Mouse (Mus musculus) kidney, postnatal 0 days (tissue): ENCODE results near the gene Gpam. TPM values are rescaled to one million over a fixed set of nuclear protein-coding genes. Genes with fewer than 3 reads are reported as not detected.

Experiments used
- ATAC-seq: fragments of 200-750 bp; cut with Nextera tagmentation; replicated peaks from 2 replicates; pipeline ENCODE4 v1.8.0; 2017; ENCODE audit warnings: low read depth, moderate number of reproducible peaks, moderate TSS enrichment, moderate library complexity; ENCODE audit not compliant: low FRiP score
- DNase-seq: peaks from one replicate; pipeline ENCODE4 v3.0.0-alpha.2; 2016; ENCODE audit warnings: low spot score
- H3K27ac ChIP-seq: fragments of 300-500 bp; sonication (generic); 2 replicates; pipeline ENCODE4 v1.5.1; 2014; ENCODE audit warnings: mild to moderate bottlenecking
- H3K27me3 ChIP-seq: fragments of 300-500 bp; sonication (generic); 2 replicates; pipeline ENCODE4 v1.6.1; 2014; ENCODE audit warnings: low read length, mixed read lengths; ENCODE audit not compliant: insufficient read depth
- H3K36me3 ChIP-seq: fragments of 300-500 bp; sonication (generic); 2 replicates; pipeline ENCODE4 v1.6.1; 2014; ENCODE audit warnings: low read length, mixed read lengths; ENCODE audit not compliant: insufficient read depth
- H3K4me1 ChIP-seq: fragments of 300-500 bp; sonication (generic); replicated peaks from 2 replicates; pipeline ENCODE4 v1.6.1; 2014; ENCODE audit warnings: antibody characterized with exemption, low read length, mixed read lengths; ENCODE audit not compliant: insufficient read depth
- H3K4me2 ChIP-seq: fragments of 300-500 bp; sonication (generic); 2 replicates; pipeline ENCODE4 v1.6.1; 2014; ENCODE audit warnings: mild to moderate bottlenecking, low read length, moderate library complexity, mixed read lengths
- H3K4me3 ChIP-seq: fragments of 300-500 bp; sonication (generic); replicated peaks from 2 replicates; pipeline ENCODE4 v1.5.1; 2014; ENCODE audit warnings: low read depth, low read length
- H3K9ac ChIP-seq: fragments of 300-500 bp; sonication (generic); 2 replicates; pipeline ENCODE4 v1.6.1; 2014; ENCODE audit warnings: low read depth, low read length
- H3K9me3 ChIP-seq: fragments of 300-500 bp; sonication (generic); replicated peaks from 2 replicates; pipeline ENCODE4 v1.6.1; 2016; ENCODE audit warnings: low read length, inconsistent platforms, mixed read lengths
- CTCF ChIP-seq: IDR thresholded peaks from 2 replicates; pipeline ENCODE4 v1.5.1; 2016; ENCODE audit warnings: antibody characterized with exemption, low read depth, mild to moderate bottlenecking, moderate library complexity
- WGBS: fragments of 180-500 bp; shearing (Covaris S2); extraction: QIAGEN DNeasy Blood & Tissue Kit; methylation state at CpG from one replicate; pipeline ENCODE4 v1.1.7; 2014; 5-methylcytosine and 5-hydroxymethylcytosine counted together
- polyA plus RNA-seq: library from polyadenylated mRNA; unstranded; fragments of >200 nt; fragmentation: Nextera tagmentation; extraction: Ambion mirVana; gene quantifications from 2 replicates; pipeline ENCODE4 v1.2.1, GENCODE M21; 2015

Gene Gpam
- polyA plus RNA-seq, 1 experiment from 2014 or later, result 17.3 TPM

- H3K9ac ChIP-seq, result peak overlapping the region; percentile 92
- WGBS, result 63% methylated on average over 2 of the region's 2 CpGs
- H3K4me3 ChIP-seq, result peak overlapping the region; percentile 94
- no peak for DNase-seq
- ATAC-seq, result no peak
- H3K27me3 ChIP-seq, result no peaks in the 10 kb centered on the region
- H3K9me3 ChIP-seq, result no peaks in the 10 kb centered on the region
- H3K4me1 ChIP-seq, result peaks cover 14% of the 10 kb centered on the region; the same call in 1 of the 2 replicates
- H3K27ac ChIP-seq, result peak overlapping the region; percentile 88
- H3K36me3 ChIP-seq, result peaks cover 7% of the 10 kb centered on the region; the same call in 1 of the 2 replicates
- TF ChIP-seq CTCF, result no peak
- H3K4me2 ChIP-seq, result peak overlapping the region; percentile 98
Measured at GRCm38 (mm10) chr19:55100227-55101140, 26.6 kb downstream of the Gpam start.

DNA sequence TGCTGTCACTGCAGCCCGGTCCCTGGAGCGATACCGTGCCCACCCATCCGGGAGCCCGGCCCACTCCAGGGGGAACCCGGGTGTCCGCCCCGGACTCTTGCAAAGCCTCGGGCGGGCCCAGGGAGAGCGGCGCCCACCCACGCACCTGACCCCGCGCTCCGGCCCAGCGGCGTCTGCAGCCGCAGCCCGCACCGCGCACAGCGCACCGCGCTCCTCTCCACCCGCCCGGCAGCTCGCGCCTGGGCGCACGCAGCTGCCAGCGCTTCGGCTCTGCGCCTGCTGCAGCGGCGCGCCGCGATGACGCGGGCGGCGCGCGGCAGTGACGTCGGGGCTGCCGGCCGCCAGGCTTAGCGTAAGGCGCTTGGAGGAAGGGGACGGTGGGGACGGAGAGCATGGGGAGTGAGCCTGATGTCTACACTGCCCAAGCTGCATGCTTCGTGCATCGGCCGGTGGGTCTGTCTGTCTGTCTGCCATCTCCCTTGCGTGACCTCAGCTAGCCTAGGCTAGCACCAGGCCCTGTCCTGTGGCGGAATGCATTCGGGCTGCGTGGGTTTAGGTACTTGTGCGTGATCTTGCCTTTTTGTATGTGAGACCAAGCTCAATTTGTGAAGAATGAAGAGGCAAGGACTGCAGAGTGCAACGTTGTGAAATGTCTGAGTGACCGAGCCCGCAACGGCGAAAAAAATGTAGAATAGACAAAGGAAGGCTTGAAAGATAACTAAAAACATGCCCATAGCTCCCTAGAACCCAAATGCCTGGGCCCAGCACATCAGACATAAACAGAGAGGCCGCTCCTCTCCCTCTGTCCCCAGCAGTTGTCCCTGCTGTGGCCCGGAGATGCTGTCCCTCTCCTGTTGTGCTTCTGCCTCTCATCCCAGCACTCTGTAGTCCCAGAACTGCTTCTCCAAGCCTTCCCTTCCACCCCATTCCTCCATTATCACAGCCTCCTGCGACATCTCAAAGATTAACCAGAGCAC is 27.6 kb downstream of the Gpam start:
- Histone ChIP-seq H3K9ac (peak overlapping the region; percentile 92), H3K4me3 (peak overlapping the region; percentile 94), H3K36me3 (peaks cover 11% of the 10 kb centered on the region; the same call in 1 of the 2 replicates), H3K9me3 (no peaks in the 10 kb centered on the region), H3K4me1 (peaks cover 14% of the 10 kb centered on the region; the same call in 1 of the 2 replicates), H3K4me2 (peak overlapping the region; percentile 98), H3K27ac (peak overlapping the region; percentile 88), H3K27me3 (no peaks in the 10 kb centered on the region)
- no peak for TF ChIP-seq CTCF
- 1% methylated on average over 65 of the region's 69 CpGs for WGBS
- ATAC-seq, result peak; percentile 88
- peak; percentile 75 for DNase-seq

GRCm38 (mm10) chr19:55098409-55099183 is 28.4 kb downstream of the Gpam start:
- Histone ChIP-seq H3K27me3 (no peaks in the 10 kb centered on the region), H3K9me3 (no peaks in the 10 kb centered on the region), H3K27ac (peak overlapping the region; percentile 88), H3K4me1 (peaks cover 14% of the 10 kb centered on the region; the same call in 1 of the 2 replicates), H3K9ac (peak overlapping the region; percentile 92), H3K36me3 (peaks cover 11% of the 10 kb centered on the region; the same call in 1 of the 2 replicates), H3K4me3 (peak overlapping the region; percentile 94), H3K4me2 (peak overlapping the region; percentile 98)
- 1% methylated on average over 30 of the region's 30 CpGs for WGBS
- DNase-seq (peak; percentile 88), ATAC-seq (peak; percentile 63)
- TF ChIP-seq CTCF, result peak; percentile 15; the same call in 1 of the 2 replicates

DNA sequence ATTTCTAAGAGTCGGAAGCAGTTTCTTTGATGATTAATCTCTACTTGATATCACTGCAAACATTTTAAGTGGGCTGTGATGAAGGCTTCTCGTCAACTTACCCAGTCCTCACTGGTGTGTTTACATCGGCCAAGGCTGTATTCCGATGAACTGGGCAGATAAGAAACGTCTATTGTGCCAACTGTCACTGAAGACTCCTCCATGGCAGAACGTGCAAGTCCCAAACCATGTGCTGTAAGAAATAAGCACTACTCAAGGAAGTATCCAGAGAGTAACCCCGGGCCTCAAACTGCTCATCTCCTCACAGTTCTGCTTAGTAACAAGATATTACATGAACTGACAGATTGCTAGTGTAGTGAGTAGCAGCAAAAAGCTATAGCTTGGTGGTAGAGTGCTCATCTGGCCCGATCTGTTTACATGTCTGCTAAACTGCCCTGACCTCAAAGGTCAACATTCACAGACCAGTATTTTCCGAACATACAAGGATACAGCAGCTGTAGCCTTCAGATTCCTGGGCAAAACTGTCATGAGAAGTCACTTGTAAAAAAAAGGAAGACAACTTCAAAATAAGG is 29.6 kb downstream of the Gpam start:
- no peaks in the 10 kb centered on the region for H3K27me3 ChIP-seq
- H3K9me3 ChIP-seq, result no peaks in the 10 kb centered on the region
- H3K4me3 ChIP-seq, result no peak overlapping the region
- no peak overlapping the region for H3K27ac ChIP-seq
- WGBS, result 55% methylated on average over 9 of the region's 9 CpGs
- ATAC-seq, result no peak
- peaks cover 14% of the 10 kb centered on the region; the same call in 1 of the 2 replicates for H3K36me3 ChIP-seq
- H3K4me2 ChIP-seq, result peak overlapping the region; percentile 98; the same call in 1 of the 2 replicates
- no peak overlapping the region for H3K9ac ChIP-seq
- TF ChIP-seq CTCF, result no peak
- DNase-seq, result no peak
- H3K4me1 ChIP-seq, result peaks cover 14% of the 10 kb centered on the region; the same call in 1 of the 2 replicates

GRCm38 (mm10) chr19:55096666-55097065 is 30.4 kb downstream of the Gpam start:
- Histone ChIP-seq H3K4me2 (no peak overlapping the region), H3K4me3 (no peak overlapping the region), H3K4me1 (peaks cover 14% of the 10 kb centered on the region; the same call in 1 of the 2 replicates), H3K9me3 (no peaks in the 10 kb centered on the region), H3K27me3 (no peaks in the 10 kb centered on the region), H3K36me3 (peaks cover 16% of the 10 kb centered on the region; the same call in 1 of the 2 replicates), H3K9ac (no peak overlapping the region), H3K27ac (no peak overlapping the region)
- ATAC-seq (no peak), DNase-seq (peak; percentile 29)
- no peak for TF ChIP-seq CTCF
- WGBS, result 35% methylated on average over 4 of the region's 4 CpGs
